Mouse (Mus musculus) stomach, embryonic 14.5 days (tissue): ENCODE data around the gene Gm4871. TPM values are rescaled to one million over a fixed set of nuclear protein-coding genes. Genes with fewer than 3 reads are reported as not detected.
A peak's percentile ranks its signal among the peaks of the same experiment; 100 is the strongest.
"Not testable (repeated sequence)": the region's sequence is repeated elsewhere in the genome, so short reads cannot be mapped to it uniquely, and the experiment has no call there.

Source experiments
- ATAC-seq: fragments of 200-750 bp; cut with Nextera tagmentation; 2 replicates; pipeline ENCODE4 v1.8.0; 2017; ENCODE audit warnings: low read depth, moderate TSS enrichment; ENCODE audit not compliant: insufficient number of reproducible peaks, insufficient read depth, low FRiP score
- H3K27ac ChIP-seq: fragments of 300-500 bp; sonication (generic); 2 replicates; pipeline ENCODE4 v1.5.1; 2014; ENCODE audit warnings: mild to moderate bottlenecking, low read length, moderate library complexity, mixed read lengths
- H3K27me3 ChIP-seq: fragments of 300-500 bp; sonication (generic); 2 replicates; pipeline ENCODE4 v1.6.1; 2014; ENCODE audit warnings: low read length, control low read depth, mixed read lengths; ENCODE audit not compliant: control insufficient read depth, insufficient read depth
- H3K36me3 ChIP-seq: fragments of 300-500 bp; sonication (generic); 2 replicates; pipeline ENCODE4 v1.6.1; 2014; ENCODE audit warnings: mild to moderate bottlenecking, control low read depth, low read length, moderate library complexity, mixed read lengths; ENCODE audit not compliant: control insufficient read depth, insufficient read depth
- H3K4me1 ChIP-seq: fragments of 300-500 bp; sonication (generic); 2 replicates; pipeline ENCODE4 v1.6.1; 2014; ENCODE audit warnings: low read length, control low read depth, mixed read lengths; ENCODE audit not compliant: control insufficient read depth, insufficient read depth
- H3K4me2 ChIP-seq: fragments of 300-500 bp; sonication (generic); replicated peaks from 2 replicates; pipeline ENCODE4 v1.6.1; 2014; ENCODE audit warnings: low read depth, low read length, control low read depth
- H3K4me3 ChIP-seq: fragments of 300-500 bp; sonication (generic); 2 replicates; pipeline ENCODE4 v1.5.1; 2014; ENCODE audit warnings: low read depth, low read length, control low read depth
- H3K9ac ChIP-seq: fragments of 300-500 bp; sonication (generic); replicated peaks from 2 replicates; pipeline ENCODE4 v1.6.1; 2014; ENCODE audit warnings: low read depth, mild to moderate bottlenecking, control low read depth, low read length, moderate library complexity, mixed read lengths
- H3K9me3 ChIP-seq: fragments of 300-500 bp; sonication (generic); 2 replicates; pipeline ENCODE4 v1.6.1; 2016; ENCODE audit warnings: low read depth, low read length, control low read depth; ENCODE audit not compliant: control insufficient read depth
- WGBS: fragments of 180-500 bp; shearing (Covaris S2); extraction: QIAGEN DNeasy Blood & Tissue Kit; methylation state at CpG from one replicate; pipeline ENCODE4 v1.1.7; 2014; 5-methylcytosine and 5-hydroxymethylcytosine counted together
- polyA plus RNA-seq: library from polyadenylated mRNA; unstranded; fragments of >200 nt; fragmentation: Nextera tagmentation; extraction: Ambion mirVana; gene quantifications from 2 replicates; pipeline ENCODE4 v1.2.1, GENCODE M21; 2014

Gene Gm4871
- not detected in 2 replicates for polyA plus RNA-seq

DNA sequence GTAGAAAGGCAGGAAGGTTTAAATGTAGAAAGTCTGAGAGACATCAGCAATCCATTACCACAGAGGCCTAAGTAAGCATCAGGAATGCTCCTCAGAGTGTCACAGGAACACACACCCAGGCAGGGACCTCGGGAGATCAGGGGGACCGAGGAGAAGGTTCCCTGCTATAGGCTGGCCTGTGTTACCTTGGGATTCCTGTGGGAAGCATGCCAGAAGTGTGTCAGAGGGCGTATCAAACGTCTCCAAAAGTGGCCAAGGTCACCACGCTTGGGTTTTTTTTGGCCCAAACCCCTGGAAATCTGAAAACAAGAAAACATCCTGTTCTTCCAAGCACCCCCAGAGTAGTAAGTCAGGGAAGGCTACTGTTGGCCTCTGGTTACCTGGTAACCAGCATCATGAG, at the start of gene Gm4871:
Gm4871 (minus strand) TSS at position 364 of the 400 bp plus-strand sequence.
- H3K4me3 ChIP-seq, H3K27me3 ChIP-seq, H3K4me2 ChIP-seq, H3K9ac ChIP-seq, ATAC-seq, H3K9me3 ChIP-seq, H3K4me1 ChIP-seq, H3K36me3 ChIP-seq, H3K27ac ChIP-seq: not testable (repeated sequence)
- 69% methylated on average over 5 of the region's 5 CpGs for WGBS

GRCm38 (mm10) chr5:145081866-145082613, 49.5 kb upstream of the Gm4871 start:
- no peak overlapping the region for H3K4me3 ChIP-seq
- no peaks in the 10 kb centered on the region for H3K9me3 ChIP-seq
- H3K27ac ChIP-seq: no peak overlapping the region
- H3K4me1 ChIP-seq: peaks cover 9% of the 10 kb centered on the region; the same call in 1 of the 2 replicates
- H3K9ac ChIP-seq: no peak overlapping the region
- no peaks in the 10 kb centered on the region for H3K36me3 ChIP-seq
- 83% methylated on average over 10 of the region's 10 CpGs for WGBS
- no peaks in the 10 kb centered on the region for H3K27me3 ChIP-seq
- ATAC-seq: no peak
- H3K4me2 ChIP-seq: no peak overlapping the region

- H3K4me2 ChIP-seq: no peak overlapping the region
- H3K4me1 ChIP-seq: no peaks in the 10 kb centered on the region
- no peaks in the 10 kb centered on the region for H3K27me3 ChIP-seq
- H3K4me3 ChIP-seq: no peak overlapping the region
- no peaks in the 10 kb centered on the region for H3K9me3 ChIP-seq
- H3K36me3 ChIP-seq: no peaks in the 10 kb centered on the region
- H3K27ac ChIP-seq: no peak overlapping the region
- no peak for ATAC-seq
- 56% methylated on average over 3 of the region's 3 CpGs for WGBS
- no peak overlapping the region for H3K9ac ChIP-seq
Observed at GRCm38 (mm10) chr5:145075081-145075480, 42.5 kb upstream of the Gm4871 start.

GRCm38 (mm10) chr5:145071342-145071741, 38.8 kb upstream of the Gm4871 start:
- no peaks in the 10 kb centered on the region for H3K27me3 ChIP-seq
- H3K9ac ChIP-seq: no peak overlapping the region
- WGBS: 56% methylated on average over 6 of the region's 6 CpGs
- H3K36me3 ChIP-seq: no peaks in the 10 kb centered on the region
- H3K4me2 ChIP-seq: no peak overlapping the region
- no peak for ATAC-seq
- no peak overlapping the region for H3K27ac ChIP-seq
- no peaks in the 10 kb centered on the region for H3K4me1 ChIP-seq
- no peaks in the 10 kb centered on the region for H3K9me3 ChIP-seq
- H3K4me3 ChIP-seq: no peak overlapping the region

GRCm38 (mm10) chr5:145069707-145070106, 37.2 kb upstream of the Gm4871 start:
- H3K4me2 ChIP-seq: no peak overlapping the region
- H3K9ac ChIP-seq: no peak overlapping the region
- no peaks in the 10 kb centered on the region for H3K36me3 ChIP-seq
- 2% methylated on average over 5 of the region's 5 CpGs for WGBS
- ATAC-seq: peak; percentile 28; the same call in 1 of the 2 replicates
- H3K27me3 ChIP-seq: no peaks in the 10 kb centered on the region
- no peak overlapping the region for H3K27ac ChIP-seq
- H3K9me3 ChIP-seq: no peaks in the 10 kb centered on the region
- H3K4me1 ChIP-seq: no peaks in the 10 kb centered on the region
- H3K4me3 ChIP-seq: no peak overlapping the region

DNA sequence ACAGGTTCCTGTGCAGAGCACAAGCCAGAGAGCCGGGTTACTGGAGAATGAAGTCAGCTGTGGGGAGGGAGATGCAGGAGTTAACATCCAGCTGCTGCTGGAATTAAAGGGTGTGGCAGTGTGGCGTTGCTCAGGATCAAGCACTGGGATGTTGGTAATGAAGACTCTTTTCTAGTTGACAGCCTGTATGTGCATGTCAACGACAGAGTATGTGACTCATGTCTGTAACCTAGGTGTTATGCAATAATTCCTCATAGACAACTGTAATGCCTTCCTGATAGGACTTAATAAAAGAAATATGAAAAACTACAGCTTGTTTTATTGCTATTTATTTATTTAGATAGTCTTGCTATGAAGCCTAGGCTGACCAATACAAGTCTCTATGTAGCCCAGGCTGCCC, 36.3 kb upstream of the Gm4871 start:
- no peaks in the 10 kb centered on the region for H3K9me3 ChIP-seq
- ATAC-seq: no peak
- H3K9ac ChIP-seq: no peak overlapping the region
- no peaks in the 10 kb centered on the region for H3K36me3 ChIP-seq
- no peak overlapping the region for H3K4me2 ChIP-seq
- WGBS: 39% methylated on average over 3 of the region's 3 CpGs
- no peaks in the 10 kb centered on the region for H3K4me1 ChIP-seq
- H3K27ac ChIP-seq: no peak overlapping the region
- no peaks in the 10 kb centered on the region for H3K27me3 ChIP-seq
- no peak overlapping the region for H3K4me3 ChIP-seq

GRCm38 (mm10) chr5:145064765-145065340, 32.3 kb upstream of the Gm4871 start:
- H3K4me2 ChIP-seq: no peak overlapping the region
- H3K27me3 ChIP-seq: no peaks in the 10 kb centered on the region
- H3K9me3 ChIP-seq: no peaks in the 10 kb centered on the region
- no peak overlapping the region for H3K27ac ChIP-seq
- H3K36me3 ChIP-seq: no peaks in the 10 kb centered on the region
- WGBS: 95% methylated on average over 1 of the region's 1 CpGs
- H3K4me1 ChIP-seq: no peaks in the 10 kb centered on the region
- H3K4me3 ChIP-seq: no peak overlapping the region
- H3K9ac ChIP-seq: no peak overlapping the region
- ATAC-seq: no peak

DNA sequence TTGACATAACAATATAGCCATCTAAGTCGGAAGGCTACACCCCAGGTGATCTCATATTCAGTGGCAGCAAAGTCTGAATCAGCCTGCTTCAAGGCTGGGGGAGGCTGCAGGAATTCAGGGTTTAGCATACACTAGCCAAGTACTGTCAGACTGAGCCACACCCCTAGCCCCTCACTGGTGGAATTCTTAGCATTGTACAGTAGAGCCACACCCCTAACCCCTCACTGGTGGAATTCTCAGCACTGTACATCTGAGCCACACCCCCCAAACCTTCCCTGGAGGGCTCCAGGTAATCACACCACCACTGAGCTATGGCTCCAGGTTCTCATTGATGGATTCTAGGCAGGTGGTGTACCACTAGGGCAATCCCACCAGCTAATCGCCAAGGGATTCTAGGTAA, 27.0 kb upstream of the Gm4871 start:
- 0 out of 2 replicates have a peak, but pooled peaks have one; percentile 33 for ATAC-seq
- 77% methylated on average over 2 of the region's 2 CpGs for WGBS
- Histone ChIP-seq H3K4me3 (no peak overlapping the region), H3K4me2 (no peak overlapping the region), H3K27ac (no peak overlapping the region), H3K36me3 (no peaks in the 10 kb centered on the region), H3K9me3 (no peaks in the 10 kb centered on the region), H3K9ac (no peak overlapping the region), H3K27me3 (no peaks in the 10 kb centered on the region), H3K4me1 (no peaks in the 10 kb centered on the region)
